ENCODE assay signal across 7 mouse cellular contexts in the genomic region with DNA sequence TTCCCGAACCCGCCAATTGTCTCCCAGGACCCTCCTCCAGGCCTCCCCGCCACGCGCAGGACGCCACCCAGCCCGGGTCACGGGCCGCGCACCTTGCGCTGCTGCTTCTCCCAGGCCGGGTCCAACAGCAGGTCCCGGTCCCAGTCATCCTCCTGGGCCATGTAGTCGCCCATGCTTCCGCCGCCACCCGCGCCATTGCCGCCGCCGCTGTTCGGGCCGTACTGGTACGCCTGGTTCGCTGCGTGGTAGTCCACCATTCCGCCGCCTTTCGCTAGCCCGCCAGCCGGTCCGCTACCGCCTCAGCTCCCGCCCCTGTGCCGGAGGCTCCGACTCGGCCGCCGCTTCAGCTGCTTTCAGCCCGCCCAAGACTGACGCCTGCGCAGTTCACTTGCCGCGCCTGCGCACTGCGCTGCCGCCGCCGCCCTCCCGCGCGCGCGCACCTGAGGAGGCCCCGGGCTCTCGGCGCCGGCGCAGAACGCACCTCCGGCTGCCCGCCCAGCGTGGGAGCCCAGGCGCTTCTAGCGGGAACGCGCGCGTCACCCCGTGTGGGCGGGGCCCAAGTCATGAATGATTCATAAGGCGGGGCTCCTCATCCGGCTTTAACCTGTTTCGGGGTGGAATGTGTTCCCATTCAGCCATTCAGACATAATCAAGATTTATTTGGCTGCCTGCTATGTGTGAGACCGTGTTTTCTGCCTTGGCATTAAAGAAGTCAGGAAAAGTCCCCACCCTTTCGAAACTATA. TPM values are rescaled to one million over a fixed set of nuclear protein-coding genes. Genes with fewer than 3 reads are reported as not detected.
DNase-seq lines count a peak whose midpoint lies in the region; ATAC-seq and TF ChIP-seq lines count a peak whose summit lies in the region.

Gene Actn4, minus strand, starts transcription at position 414 of the 744 bp plus-strand sequence.

- peak within 1 kb of the TSS; percentile 91 for H3K4me2 ChIP-seq in embryonic facial prominence, embryonic 12.5 days (replicated peaks)
- H3K4me2 ChIP-seq in limb, embryonic 12.5 days = peak within 1 kb of the TSS; percentile 70
- peak within 1 kb of the TSS; percentile 74 for H3K4me2 ChIP-seq in midbrain, embryonic 15.5 days

- H3K4me1 ChIP-seq in embryonic facial prominence, embryonic 12.5 days = peaks cover 32% of the 10 kb centered on the region
- H3K4me1 ChIP-seq in kidney, adult 2 months (ENCODE audit: control insufficient read depth, insufficient read depth, low read length) = peaks cover 31% of the 10 kb centered on the region
- peaks cover 43% of the 10 kb centered on the region for H3K4me1 ChIP-seq in limb, embryonic 12.5 days (replicated peaks)
- H3K4me1 ChIP-seq in midbrain, embryonic 15.5 days = peaks cover 34% of the 10 kb centered on the region
- H3K4me1 ChIP-seq in spleen, adult 2 months (ENCODE audit: control insufficient read depth, insufficient read depth, insufficient read length) = peaks cover 6% of the 10 kb centered on the region; the same call in 1 of the 2 replicates

- no peaks in the 10 kb centered on the region for H3K9me3 ChIP-seq in embryonic facial prominence, embryonic 12.5 days
- H3K9me3 ChIP-seq in limb, embryonic 12.5 days = no peaks in the 10 kb centered on the region
- no peaks in the 10 kb centered on the region for H3K9me3 ChIP-seq in midbrain, embryonic 15.5 days

- peak within 1 kb of the TSS; percentile 92 for H3K4me3 ChIP-seq in embryonic facial prominence, embryonic 12.5 days
- H3K4me3 ChIP-seq in kidney, adult 2 months (ENCODE audit: insufficient read depth, low read depth, low read length) = peak within 1 kb of the TSS; percentile 84
- H3K4me3 ChIP-seq in limb, embryonic 12.5 days (replicated peaks) = peak within 1 kb of the TSS; percentile 98
- H3K4me3 ChIP-seq in midbrain, embryonic 15.5 days = peak within 1 kb of the TSS; percentile 73
- H3K4me3 ChIP-seq in spleen, adult 2 months (ENCODE audit: extremely low read depth, insufficient read depth, insufficient read length) = peak within 1 kb of the TSS; percentile 99

- ATAC-seq in embryonic facial prominence, embryonic 12.5 days (ENCODE audit: insufficient number of reproducible peaks, insufficient read depth, low FRiP score, low TSS enrichment) = peak; percentile 86
- peak; percentile 89 for ATAC-seq in limb, embryonic 12.5 days (ENCODE audit: insufficient number of reproducible peaks, insufficient read depth, low FRiP score, low TSS enrichment, low read depth)
- peak; percentile 91 for ATAC-seq in midbrain, embryonic 15.5 days (replicated peaks)

- peak; percentile 96 for TF ChIP-seq POLR2A in kidney, adult 2 months (IDR thresholded peaks at IDR 0.05; ENCODE audit: low read depth, low read length)
- peak; percentile 97 for TF ChIP-seq POLR2A in spleen, adult 2 months (IDR thresholded peaks at IDR 0.05; ENCODE audit: low read depth, low read length)

- H3K9ac ChIP-seq in embryonic facial prominence, embryonic 12.5 days = peak within 1 kb of the TSS; percentile 93
- peak within 1 kb of the TSS; percentile 95 for H3K9ac ChIP-seq in limb, embryonic 12.5 days (replicated peaks)
- H3K9ac ChIP-seq in midbrain, embryonic 15.5 days = peak within 1 kb of the TSS; percentile 69

- under 1% methylated on average over 76 of the region's 76 CpGs for WGBS in embryonic facial prominence, embryonic 12.5 days
- 1% methylated on average over 76 of the region's 76 CpGs for WGBS in kidney, adult 2 months
- under 1% methylated on average over 76 of the region's 76 CpGs for WGBS in limb, embryonic 12.5 days
- WGBS in midbrain, embryonic 15.5 days = under 1% methylated on average over 76 of the region's 76 CpGs
- WGBS in spleen, adult 2 months = 1% methylated on average over 76 of the region's 76 CpGs

- no peaks in the 10 kb centered on the region for H3K27me3 ChIP-seq in embryonic facial prominence, embryonic 12.5 days
- no peaks in the 10 kb centered on the region for H3K27me3 ChIP-seq in kidney, adult 2 months (replicated peaks; ENCODE audit: control insufficient read depth, insufficient read depth, low read length)
- H3K27me3 ChIP-seq in limb, embryonic 12.5 days = no peaks in the 10 kb centered on the region
- no peaks in the 10 kb centered on the region for H3K27me3 ChIP-seq in midbrain, embryonic 15.5 days (replicated peaks)
- no peaks in the 10 kb centered on the region for H3K27me3 ChIP-seq in spleen, adult 2 months (ENCODE audit: control insufficient read depth, insufficient read depth, low read length)

- no peaks in the 10 kb centered on the region for H3K36me3 ChIP-seq in embryonic facial prominence, embryonic 12.5 days
- no peaks in the 10 kb centered on the region; the same call in 1 of the 2 replicates for H3K36me3 ChIP-seq in kidney, adult 2 months (ENCODE audit: control insufficient read depth, insufficient read depth, low read length)
- 0 out of 2 replicates have a peak, but pooled peaks cover 3% of the 10 kb centered on the region for H3K36me3 ChIP-seq in limb, embryonic 12.5 days
- no peaks in the 10 kb centered on the region for H3K36me3 ChIP-seq in midbrain, embryonic 15.5 days (replicated peaks)
- no peaks in the 10 kb centered on the region for H3K36me3 ChIP-seq in spleen, adult 2 months (ENCODE audit: control insufficient read depth, insufficient read depth, low read length)

- no peak for TF ChIP-seq CTCF in kidney, adult 2 months (conservative IDR thresholded peaks at IDR 0.05; ENCODE audit: insufficient read depth, insufficient read length, low read depth, low read length)
- no peak for TF ChIP-seq CTCF in spleen, adult 2 months (IDR thresholded peaks at IDR 0.05; ENCODE audit: extremely low read depth, insufficient read depth, insufficient read length, insufficient replicate concordance)

- H3K27ac ChIP-seq in embryonic facial prominence, embryonic 12.5 days = peak within 1 kb of the TSS; percentile 87
- H3K27ac ChIP-seq in kidney, adult 2 months (ENCODE audit: insufficient read depth, low read depth, low read length) = peak within 1 kb of the TSS; percentile 95
- peak within 1 kb of the TSS; percentile 91 for H3K27ac ChIP-seq in limb, embryonic 12.5 days
- H3K27ac ChIP-seq in midbrain, embryonic 15.5 days = peak within 1 kb of the TSS; percentile 85
- peak within 1 kb of the TSS; percentile 94 for H3K27ac ChIP-seq in spleen, adult 2 months (ENCODE audit: insufficient read depth, low read length)

- DNase-seq in adrenal gland, postnatal 25 days = peak; percentile 99
- DNase-seq in heart, adult 18-20 months = peak; percentile 98 to 99
- peak; percentile 100 for DNase-seq in kidney, adult 2 months
- DNase-seq in spleen, adult 2 months (ENCODE audit: low read depth in 1 of 2, low spot score in 2 of 2) = peak; percentile 93 to 99

RNA-seq across cellular contexts. Expression of gene Actn4, which starts in this region (rescaled TPM):
- 204 and 206 TPM in 2 replicates for total RNA-seq in adrenal gland, postnatal 25 days (2021)
- polyA plus RNA-seq in embryonic facial prominence, embryonic 12.5 days (2016; fragmentation: Nextera tagmentation; extraction: Ambion mirVana) = 233 and 253 TPM in 2 replicates
- 10 to 100 TPM; 64.7 to 66.4 TPM for total RNA-seq in heart, adult 18-20 months (2021)
- polyA plus RNA-seq in kidney, adult 2 months (2012; rRNA removed) = 340 and 367 TPM in 2 replicates
- polyA plus RNA-seq in limb, embryonic 12.5 days (2016; fragmentation: Nextera tagmentation; extraction: Ambion mirVana) = 269 and 283 TPM in 2 replicates
- polyA plus RNA-seq in midbrain, embryonic 15.5 days (2015; fragmentation: Nextera tagmentation; extraction: Ambion mirVana) = 140 and 143 TPM in 2 replicates
- 156 and 192 TPM in 2 replicates for polyA plus RNA-seq in spleen, adult 2 months (2012; rRNA removed)

Comparison
In these comparisons a context has a peak if more than half of its experiments do, and no peak if none do; other contexts are left out.
1. Peak in every context shown above with its lines: DNase-seq, ATAC-seq, H3K4me3 ChIP-seq and H3K27ac ChIP-seq.